Mouse (Mus musculus): ENCODE results near the gene Nynrin. TPM values are rescaled to one million over a fixed set of nuclear protein-coding genes. Genes with fewer than 3 reads are reported as not detected.

Nynrin gene
- 1 to 10 TPM; 2.3 to 2.8 TPM for total RNA-seq (2023)

GRCm38 (mm10) chr14:55853621-55854285 lies at the start of gene Nynrin:
Gene Nynrin (plus strand): TSS chr14:55854010.

DNA sequence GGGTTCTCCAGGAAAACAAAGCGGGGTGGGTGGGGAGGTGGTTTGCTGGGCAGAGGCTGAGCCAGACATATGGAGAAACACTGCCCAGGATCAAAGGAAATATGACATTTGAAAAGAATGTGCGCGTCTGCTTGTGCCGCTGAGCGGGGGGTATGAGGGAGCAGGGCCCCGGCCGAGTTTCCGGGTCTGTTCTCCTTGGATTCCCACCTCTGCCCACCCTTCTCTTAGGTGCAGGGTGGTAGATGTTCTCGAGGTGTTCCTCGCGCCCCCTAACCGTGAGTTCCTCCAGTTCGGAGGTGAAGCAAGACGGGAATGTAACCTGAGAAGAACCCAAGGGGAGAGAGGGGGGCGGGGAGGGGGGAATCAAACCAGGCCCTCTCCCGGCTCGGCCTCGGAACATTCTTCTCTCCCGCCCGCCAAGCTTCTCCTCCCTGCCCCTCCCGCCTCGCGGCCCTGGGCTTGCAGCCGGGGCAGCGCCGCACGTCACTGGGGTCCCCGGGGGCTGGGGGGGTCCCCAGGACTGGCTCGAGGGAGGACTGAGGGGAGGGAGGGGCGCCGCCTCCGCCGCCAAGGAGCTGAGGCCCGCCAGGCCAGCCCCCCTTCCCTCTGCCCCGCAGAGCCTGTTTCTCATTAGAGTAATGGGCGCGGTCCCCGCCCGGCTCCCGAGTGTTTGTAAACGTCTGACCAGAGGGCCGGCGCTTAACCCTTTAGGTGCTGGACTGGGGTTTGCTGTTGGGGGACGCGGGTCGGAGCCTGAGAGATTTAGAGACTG lies 30.6 kb upstream of the Nynrin start, which contains the start of gene Nfatc4:
Nfatc4 (plus strand) TSS at position 154 of the 772 bp plus-strand sequence.

DNA sequence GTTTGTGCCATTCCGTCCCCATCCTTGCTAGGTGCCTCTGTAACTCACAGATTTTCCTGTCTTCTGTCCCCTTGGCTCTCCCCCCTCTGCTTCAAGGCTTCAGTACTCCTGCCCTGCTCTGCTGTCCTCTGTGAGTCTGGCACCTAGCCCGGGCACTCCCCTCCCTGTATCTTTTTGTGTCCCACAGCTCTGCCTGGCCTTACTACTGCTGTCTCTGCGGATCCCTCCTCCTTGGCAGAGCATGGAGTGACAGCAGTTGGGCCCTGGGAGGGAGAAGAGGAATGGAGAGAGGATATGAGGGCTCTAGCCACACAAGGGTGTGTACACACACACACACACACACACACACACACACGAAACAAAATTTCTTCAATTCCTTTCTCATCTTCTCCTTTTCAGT lies 30.4 kb downstream of the Nynrin start, which contains the start of gene Cbln3:
Cbln3 (minus strand) TSS at position 227 of the 400 bp plus-strand sequence.

DNA sequence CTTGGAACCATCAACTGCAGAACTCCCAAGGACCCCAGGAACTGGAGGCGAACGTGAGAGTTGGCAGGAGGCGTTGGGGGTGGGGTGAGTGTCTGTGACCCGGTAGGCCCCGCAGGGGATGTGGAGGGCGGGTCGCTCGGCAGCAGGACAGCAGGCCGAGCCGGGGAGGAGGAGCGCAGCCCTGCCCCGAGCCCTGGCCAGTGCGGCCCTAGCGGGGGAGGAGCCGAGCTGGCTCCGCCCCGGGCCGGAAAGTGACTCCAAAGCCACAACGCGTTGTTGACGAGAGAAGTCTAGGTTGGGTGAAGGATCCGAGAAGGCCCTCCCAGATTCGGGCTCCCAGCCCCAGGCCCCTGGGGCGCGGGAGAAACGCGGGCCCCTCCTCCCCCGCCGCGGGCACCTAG lies 30.9 kb downstream of the Nynrin start, which contains the start of gene Khnyn:
Khnyn (plus strand) TSS at position 235 of the 401 bp plus-strand sequence.

GRCm38 (mm10) chr14:55899701-55900413 lies 46.0 kb downstream of the Nynrin start, which contains the start of gene Sdr39u1:
Gene Sdr39u1 (minus strand): TSS chr14:55900293.

Other genes with a start within 250 kb of the Nynrin start
- gene Rec8, start 236.0 kb upstream of the Nynrin start, total RNA-seq (2023) = 1 to 10 TPM in 1 of 2 experiments, not detected in 1; 1.3 TPM
- gene Ipo4, start 218.1 kb upstream of the Nynrin start, total RNA-seq (2023) = 10 to 100 TPM; 10.7 to 12.2 TPM
- 1 to 10 TPM in 1 of 2 experiments, under 1 TPM in 1; 0.79 to 2.4 TPM for gene Gm49378, start 216.1 kb upstream of the Nynrin start, total RNA-seq (2023)
- 10 to 100 TPM; 34.3 to 37.8 TPM for gene Tm9sf1, start 210.2 kb upstream of the Nynrin start, total RNA-seq (2023)
- 1 to 10 TPM; 1.6 to 2.0 TPM for gene Tssk4, start 203.8 kb upstream of the Nynrin start, total RNA-seq (2023)
- gene Mdp1, start 193.5 kb upstream of the Nynrin start, total RNA-seq (2023) = 10 to 100 TPM; 13.2 to 13.9 TPM
- 10 to 100 TPM; 15.8 to 16.6 TPM for gene Gmpr2, start 182.1 kb upstream of the Nynrin start, total RNA-seq (2023)
- gene Nedd8, start 181.9 kb upstream of the Nynrin start, total RNA-seq (2023) = 100 to 1,000 TPM; 154 to 173 TPM
- gene Tinf2, start 172.2 kb upstream of the Nynrin start, total RNA-seq (2023) = 10 to 100 TPM; 53.2 to 64.0 TPM
- gene Tgm1, start 140.1 kb upstream of the Nynrin start, total RNA-seq (2023) = 1 to 10 TPM in 1 of 2 experiments, under 1 TPM in 1; 0.71 to 1.4 TPM
- gene Rabggta, start 131.7 kb upstream of the Nynrin start, total RNA-seq (2023) = 10 to 100 TPM; 23.8 to 27.4 TPM
- gene Dhrs1, start 108.3 kb upstream of the Nynrin start, total RNA-seq (2023) = 10 to 100 TPM; 53.1 to 63.6 TPM
- gene Nop9, start 108.3 kb upstream of the Nynrin start, total RNA-seq (2023) = 10 to 100 TPM; 19.3 to 28.9 TPM
- gene Cideb, start 95.6 kb upstream of the Nynrin start, total RNA-seq (2023) = under 1 TPM in 1 of 2 experiments, not detected in 1; 0.53 TPM
- under 1 TPM; 0.79 to 0.84 TPM for gene Ltb4r2, start 92.6 kb upstream of the Nynrin start, total RNA-seq (2023)
- 100 to 1,000 TPM; 203 to 224 TPM for gene Ltb4r1, start 88.0 kb upstream of the Nynrin start, total RNA-seq (2023)
- under 1 TPM; 0.36 to 0.51 TPM for gene Adcy4, start 69.9 kb upstream of the Nynrin start, total RNA-seq (2023)
- 10 to 100 TPM; 29.1 to 40.3 TPM for gene Ripk3, start 65.1 kb upstream of the Nynrin start, total RNA-seq (2023)
- gene Nfatc4, start 30.9 kb upstream of the Nynrin start, total RNA-seq (2023) = not detected
- gene Cbln3, start 30.4 kb downstream of the Nynrin start, total RNA-seq (2023) = under 1 TPM; 0.47 to 0.68 TPM
- 10 to 100 TPM; 79.3 to 82.3 TPM for gene Khnyn, start 30.9 kb downstream of the Nynrin start, total RNA-seq (2023)
- gene Sdr39u1, start 46.3 kb downstream of the Nynrin start, total RNA-seq (2023) = 1 to 10 TPM; 1.7 to 3.6 TPM
- gene Cma1, start 90.7 kb downstream of the Nynrin start, total RNA-seq (2023) = not detected
- gene Cma2, start 97.0 kb downstream of the Nynrin start, total RNA-seq (2023) = not detected
- not detected for gene Mcpt1, start 164.0 kb downstream of the Nynrin start, total RNA-seq (2023)
- gene Mcpt9, start 176.5 kb downstream of the Nynrin start, total RNA-seq (2023) = not detected
- gene Mcpt2, start 188.0 kb downstream of the Nynrin start, total RNA-seq (2023) = not detected
- gene Mcpt4, start 208.3 kb downstream of the Nynrin start, total RNA-seq (2023) = not detected
- 100 to 1,000 TPM; 123 to 204 TPM for gene Mcpt8, start 231.3 kb downstream of the Nynrin start, total RNA-seq (2023)
- gene Ctsg, start 248.6 kb downstream of the Nynrin start, total RNA-seq (2023) = 100 to 1,000 TPM; 166 to 198 TPM

Measured in neutrophil, adult 59 days (primary cell).